Mouse (Mus musculus): ENCODE results near the gene Stk38l.

DNA sequence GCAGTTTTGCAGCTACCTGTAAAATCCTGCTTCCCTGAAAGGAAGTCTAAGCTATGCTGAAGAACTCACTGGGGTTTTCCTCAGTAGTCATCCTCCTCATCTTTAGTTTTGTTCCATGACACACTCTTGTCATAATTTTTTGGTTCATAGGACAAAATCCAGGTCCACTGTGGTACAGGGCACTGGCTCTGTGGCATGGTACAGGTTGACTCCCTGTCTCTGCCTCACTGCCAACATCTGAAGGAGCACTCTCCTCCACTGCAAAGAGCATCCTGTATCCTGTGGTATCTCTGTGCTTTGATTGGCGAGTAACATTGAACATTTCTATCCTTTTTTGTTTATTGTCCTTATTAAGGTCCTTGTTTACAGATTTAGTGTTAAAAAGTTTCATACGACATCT is 27.4 kb downstream of the Stk38l start:
- TF ChIP-seq POLR2A (IDR thresholded peaks at IDR 0.05; ENCODE audit: insufficient read length, low read depth) (no peak), CEBPB (IDR thresholded peaks at IDR 0.05; ENCODE audit: insufficient read depth, poor library complexity, severe bottlenecking) (no peak), MAX (IDR thresholded peaks at IDR 0.05; ENCODE audit: low read depth) (no peak)
